Mouse (Mus musculus) embryonic facial prominence, embryonic 12.5 days (tissue): ENCODE measurements around the gene Mamld1. TPM values are rescaled to one million over a fixed set of nuclear protein-coding genes. Genes with fewer than 3 reads are reported as not detected.

ENCODE experiments used
- ATAC-seq: fragments of 200-750 bp; cut with Nextera tagmentation; 2 replicates; pipeline ENCODE4 v1.8.0; 2017; ENCODE audit not compliant: insufficient number of reproducible peaks, insufficient read depth, low FRiP score, low TSS enrichment
- H3K27ac ChIP-seq: fragments of 300-500 bp; sonication (generic); 2 replicates; pipeline ENCODE4 v1.5.1; 2016; ENCODE audit warnings: mild to moderate bottlenecking
- H3K27me3 ChIP-seq: fragments of 300-500 bp; sonication (generic); 2 replicates; pipeline ENCODE4 v1.6.1; 2016; ENCODE audit warnings: mild to moderate bottlenecking, moderate library complexity
- H3K36me3 ChIP-seq: fragments of 300-500 bp; sonication (generic); 2 replicates; pipeline ENCODE4 v1.6.1; 2016; ENCODE audit warnings: mild to moderate bottlenecking
- H3K4me1 ChIP-seq: fragments of 300-500 bp; sonication (generic); 2 replicates; pipeline ENCODE4 v1.6.1; 2016
- H3K4me2 ChIP-seq: fragments of 300-500 bp; sonication (generic); replicated peaks from 2 replicates; pipeline ENCODE4 v1.6.1; 2016; ENCODE audit warnings: mild to moderate bottlenecking, moderate library complexity
- H3K4me3 ChIP-seq: fragments of 300-500 bp; sonication (generic); 2 replicates; pipeline ENCODE4 v1.5.1; 2016; ENCODE audit warnings: mild to moderate bottlenecking
- H3K9ac ChIP-seq: fragments of 300-500 bp; sonication (generic); 2 replicates; pipeline ENCODE4 v1.6.1; 2016; ENCODE audit warnings: mild to moderate bottlenecking, moderate library complexity
- H3K9me3 ChIP-seq: fragments of 300-500 bp; sonication (generic); 2 replicates; pipeline ENCODE4 v1.6.1; 2016; ENCODE audit warnings: mild to moderate bottlenecking, moderate library complexity
- WGBS: fragments of 180-500 bp; shearing (Covaris S2); methylation state at CpG from one replicate; pipeline ENCODE4 v1.1.7; 2016; 5-methylcytosine and 5-hydroxymethylcytosine counted together
- polyA plus RNA-seq: library from polyadenylated mRNA; unstranded; fragments of >200 nt; fragmentation: Nextera tagmentation; extraction: Ambion mirVana; gene quantifications from 2 replicates; pipeline ENCODE4 v1.2.1, GENCODE M21; 2016

The Mamld1 gene
- polyA plus RNA-seq, 1 experiment from 2014 or later, result 1.6 TPM

DNA sequence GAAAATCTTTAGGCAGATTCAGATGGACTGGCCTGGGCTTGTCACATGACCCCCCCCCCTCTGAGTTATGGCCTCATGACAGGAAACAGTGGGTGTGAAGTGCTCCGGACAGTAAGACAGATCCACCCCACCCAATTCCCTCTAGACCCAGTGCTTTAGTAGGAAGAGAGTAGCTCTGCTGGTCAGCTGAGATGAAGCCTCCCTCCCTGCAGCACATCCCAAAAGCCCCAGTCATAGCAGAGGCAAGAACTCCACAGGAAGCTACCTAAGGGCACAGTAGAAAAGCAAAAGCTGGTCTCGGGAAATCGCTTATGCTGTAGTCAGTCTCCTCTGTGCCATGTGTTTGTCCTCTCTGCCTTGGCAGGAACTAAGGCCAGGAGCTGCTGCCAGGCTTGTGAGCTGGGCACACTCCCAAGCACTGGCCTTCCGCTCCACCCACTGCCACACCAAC, 100.5 kb downstream of the Mamld1 start:
- H3K36me3 ChIP-seq, result no peaks in the 10 kb centered on the region
- no peaks in the 10 kb centered on the region for H3K4me1 ChIP-seq
- no peak overlapping the region for H3K27ac ChIP-seq
- H3K9ac ChIP-seq, result no peak overlapping the region
- no peak for ATAC-seq
- 0 out of 2 replicates have a peak, but pooled peaks cover 10% of the 10 kb centered on the region for H3K27me3 ChIP-seq
- WGBS, result 81% methylated on average over 4 of the region's 4 CpGs
- H3K4me3 ChIP-seq, result no peak overlapping the region
- H3K9me3 ChIP-seq, result no peaks in the 10 kb centered on the region
- H3K4me2 ChIP-seq, result no peak overlapping the region

DNA sequence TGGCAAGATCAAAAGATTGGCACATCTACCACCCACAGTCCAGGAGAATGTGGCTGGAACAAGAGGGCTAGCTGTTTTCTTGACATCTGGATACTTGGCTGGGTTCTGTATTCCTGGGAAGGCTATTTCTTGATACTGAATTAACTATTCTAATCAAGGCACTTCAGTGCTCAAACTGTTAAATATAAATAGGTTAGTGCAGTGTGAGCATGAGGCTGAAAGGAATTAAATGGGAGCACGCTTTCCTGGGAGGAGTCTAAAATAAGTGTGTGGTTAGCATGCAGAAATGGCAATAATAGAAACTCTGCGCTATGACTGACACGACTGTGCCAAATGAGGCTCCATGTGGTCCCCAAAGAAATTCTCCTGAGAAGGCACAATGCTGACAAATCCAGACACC, 131.5 kb downstream of the Mamld1 start:
- Histone ChIP-seq H3K4me1 (no peaks in the 10 kb centered on the region), H3K36me3 (no peaks in the 10 kb centered on the region), H3K27me3 (no peaks in the 10 kb centered on the region), H3K9ac (no peak overlapping the region), H3K4me3 (no peak overlapping the region), H3K4me2 (no peak overlapping the region), H3K27ac (no peak overlapping the region), H3K9me3 (no peaks in the 10 kb centered on the region)
- 88% methylated on average over 3 of the region's 3 CpGs for WGBS
- no peak for ATAC-seq

DNA sequence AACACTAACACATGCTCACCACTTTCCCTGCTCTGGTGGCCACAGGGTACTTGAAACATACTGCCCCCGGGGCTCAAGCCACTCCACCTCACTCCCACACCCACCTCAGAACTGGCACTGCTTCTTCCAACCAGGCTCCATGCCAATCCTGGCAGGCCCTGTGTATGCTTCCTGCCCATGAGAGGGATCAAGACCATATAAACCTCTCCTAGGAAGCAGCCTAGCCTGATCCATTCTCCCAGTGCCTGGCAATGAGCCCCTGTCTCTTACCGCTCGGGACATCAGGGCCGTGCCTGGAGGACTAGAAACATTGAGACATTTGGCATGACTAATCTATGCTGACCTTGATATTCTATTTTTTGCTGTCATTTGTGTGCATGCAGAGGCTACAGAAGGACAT, 133.6 kb downstream of the Mamld1 start:
- H3K9ac ChIP-seq, result no peak overlapping the region
- ATAC-seq, result no peak
- H3K4me2 ChIP-seq, result no peak overlapping the region
- H3K36me3 ChIP-seq, result no peaks in the 10 kb centered on the region
- no peak overlapping the region for H3K4me3 ChIP-seq
- no peaks in the 10 kb centered on the region for H3K9me3 ChIP-seq
- no peaks in the 10 kb centered on the region for H3K4me1 ChIP-seq
- H3K27me3 ChIP-seq, result no peaks in the 10 kb centered on the region
- H3K27ac ChIP-seq, result no peak overlapping the region
- 93% methylated on average over 4 of the region's 4 CpGs for WGBS

GRCm38 (mm10) chrX:71186396-71186795, 136.3 kb downstream of the Mamld1 start:
- ATAC-seq, result no peak
- Histone ChIP-seq H3K27ac (no peak overlapping the region), H3K4me3 (no peak overlapping the region), H3K4me1 (no peaks in the 10 kb centered on the region), H3K9ac (no peak overlapping the region), H3K4me2 (no peak overlapping the region), H3K27me3 (no peaks in the 10 kb centered on the region), H3K9me3 (no peaks in the 10 kb centered on the region), H3K36me3 (no peaks in the 10 kb centered on the region)
- 85% methylated on average over 1 of the region's 1 CpGs for WGBS

DNA sequence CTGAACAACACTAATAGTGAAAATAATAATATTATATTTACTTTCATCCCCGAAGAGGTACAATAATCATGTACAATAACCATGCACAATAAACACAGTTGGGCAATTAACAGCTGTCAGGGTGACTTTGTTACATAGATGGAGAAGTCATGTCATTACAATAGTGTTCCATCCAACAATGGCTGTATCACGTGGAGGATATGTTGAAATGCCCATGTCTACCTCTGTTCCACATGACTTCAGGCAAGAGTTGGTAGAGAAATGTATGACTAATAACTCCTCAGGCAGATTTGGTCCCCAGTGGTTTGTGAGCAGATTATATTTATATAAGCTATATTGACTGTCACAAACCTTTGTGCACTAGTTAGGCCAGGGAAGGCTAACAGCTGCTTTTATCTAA, 154.7 kb downstream of the Mamld1 start:
- Histone ChIP-seq H3K4me3 (no peak overlapping the region), H3K4me2 (no peak overlapping the region), H3K27ac (no peak overlapping the region), H3K9ac (no peak overlapping the region), H3K9me3 (no peaks in the 10 kb centered on the region), H3K36me3 (no peaks in the 10 kb centered on the region), H3K27me3 (no peaks in the 10 kb centered on the region), H3K4me1 (no peaks in the 10 kb centered on the region)
- 65% methylated on average over 2 of the region's 2 CpGs for WGBS
- no peak for ATAC-seq

Other genes starting within 250 kb of the Mamld1 start
- gene Mtm1, start 160.5 kb downstream of the Mamld1 start, polyA plus RNA-seq, result 3.9 and 4.0 TPM in 2 replicates